Mouse (Mus musculus) midbrain, postnatal 0 days (tissue): ENCODE data around the gene Pde1c. TPM values are rescaled to one million over a fixed set of nuclear protein-coding genes. Genes with fewer than 3 reads are reported as not detected.

Experiments
- ATAC-seq: fragments of 200-750 bp; cut with Nextera tagmentation; 2 replicates; pipeline ENCODE4 v1.8.0; 2017; ENCODE audit warnings: moderate number of reproducible peaks, mild to moderate bottlenecking, moderate TSS enrichment, moderate library complexity; ENCODE audit not compliant: low FRiP score
- DNase-seq: peaks from one replicate; pipeline ENCODE4 v3.0.0-alpha.2; 2015; ENCODE audit warnings: low spot score
- H3K27ac ChIP-seq: fragments of 300-500 bp; sonication (generic); 2 replicates; pipeline ENCODE4 v1.5.1; 2014; ENCODE audit warnings: low read depth, mild to moderate bottlenecking, low read length, mixed read lengths
- H3K27me3 ChIP-seq: fragments of 300-500 bp; sonication (generic); 2 replicates; pipeline ENCODE4 v1.6.1; 2014; ENCODE audit warnings: low read length, control low read depth, mixed read lengths; ENCODE audit not compliant: insufficient read depth
- H3K36me3 ChIP-seq: fragments of 300-500 bp; sonication (generic); 2 replicates; pipeline ENCODE4 v1.6.1; 2014; ENCODE audit warnings: low read length, control low read depth, mixed read lengths; ENCODE audit not compliant: insufficient read depth
- H3K4me1 ChIP-seq: fragments of 300-500 bp; sonication (generic); 2 replicates; pipeline ENCODE4 v1.6.1; 2014; ENCODE audit warnings: mild to moderate bottlenecking, control low read depth, antibody characterized with exemption, low read length, mixed read lengths; ENCODE audit not compliant: insufficient read depth
- H3K4me2 ChIP-seq: fragments of 300-500 bp; sonication (generic); 2 replicates; pipeline ENCODE4 v1.6.1; 2014; ENCODE audit warnings: low read depth, mild to moderate bottlenecking, low read length, mixed read lengths; ENCODE audit not compliant: poor library complexity, severe bottlenecking
- H3K4me3 ChIP-seq: fragments of 300-500 bp; sonication (generic); 2 replicates; pipeline ENCODE4 v1.5.1; 2014; ENCODE audit warnings: low read depth, mild to moderate bottlenecking, low read length, moderate library complexity
- H3K9ac ChIP-seq: fragments of 300-500 bp; sonication (generic); replicated peaks from 2 replicates; pipeline ENCODE4 v1.6.1; 2014; ENCODE audit warnings: mild to moderate bottlenecking, low read length, moderate library complexity, mixed read lengths; ENCODE audit not compliant: poor library complexity, severe bottlenecking
- H3K9me3 ChIP-seq: fragments of 300-500 bp; sonication (generic); 2 replicates; pipeline ENCODE4 v1.6.1; 2016; ENCODE audit warnings: low read length, control low read depth
- CTCF ChIP-seq: IDR thresholded peaks from 2 replicates; pipeline ENCODE4 v1.5.1; 2016; ENCODE audit warnings: antibody characterized with exemption, mild to moderate bottlenecking
- WGBS: fragments of 180-500 bp; shearing (Covaris S2); extraction: QIAGEN DNeasy Blood & Tissue Kit; methylation state at CpG from one replicate; pipeline ENCODE4 v1.1.7; 2014; 5-methylcytosine and 5-hydroxymethylcytosine counted together
- polyA plus RNA-seq: library from polyadenylated mRNA; unstranded; fragments of >200 nt; fragmentation: Nextera tagmentation; extraction: Ambion mirVana; gene quantifications from 2 replicates; pipeline ENCODE4 v1.2.1, GENCODE M21; 2015
- total RNA-seq: library from RNA; depleted of rRNA; stranded (reverse); fragments of >200 nt; gene quantifications from 2 replicates; pipeline ENCODE4 v1.2.3, GENCODE M21; 2014

The Pde1c gene
- total and polyA plus RNA-seq, 2 experiments from 2014 or later, result 4.7 to 17.1 TPM

- Histone ChIP-seq H3K27me3 (no peaks in the 10 kb centered on the region), H3K27ac (no peak overlapping the region), H3K9ac (peak overlapping the region; percentile 70), H3K36me3 (no peaks in the 10 kb centered on the region), H3K4me3 (peak overlapping the region; percentile 58), H3K9me3 (no peaks in the 10 kb centered on the region), H3K4me1 (peaks cover 3% of the 10 kb centered on the region; the same call in 1 of the 2 replicates), H3K4me2 (peak overlapping the region; percentile 93)
- ATAC-seq (peak; percentile 91), DNase-seq (peak; percentile 77)
- TF ChIP-seq CTCF, result peak; percentile 65
- WGBS, result 0% methylated on average over 10 of the region's 10 CpGs
These were observed 206.8 kb downstream of the Pde1c start for GRCm38 (mm10) chr6:56362128-56362545.

- ATAC-seq (peak; percentile 59), DNase-seq (no peak)
- no peaks in the 10 kb centered on the region for H3K9me3 ChIP-seq
- peaks cover 3% of the 10 kb centered on the region; the same call in 1 of the 2 replicates for H3K4me1 ChIP-seq
- H3K9ac ChIP-seq, result peak overlapping the region; percentile 70
- no peak for TF ChIP-seq CTCF
- WGBS, result under 1% methylated on average over 19 of the region's 19 CpGs
- no peak overlapping the region for H3K27ac ChIP-seq
- H3K36me3 ChIP-seq, result no peaks in the 10 kb centered on the region
- no peaks in the 10 kb centered on the region for H3K27me3 ChIP-seq
- H3K4me2 ChIP-seq, result peak overlapping the region; percentile 93
- peak overlapping the region; percentile 58 for H3K4me3 ChIP-seq
These were observed 207.4 kb downstream of the Pde1c start for GRCm38 (mm10) chr6:56361348-56362127.

GRCm38 (mm10) chr6:56360086-56360485 is 208.8 kb downstream of the Pde1c start:
- Histone ChIP-seq H3K9me3 (no peaks in the 10 kb centered on the region), H3K9ac (peak overlapping the region; percentile 13; the same call in 1 of the 2 replicates), H3K4me1 (peaks cover 3% of the 10 kb centered on the region; the same call in 1 of the 2 replicates), H3K27me3 (no peaks in the 10 kb centered on the region), H3K4me3 (peak overlapping the region; percentile 58), H3K27ac (no peak overlapping the region), H3K36me3 (no peaks in the 10 kb centered on the region), H3K4me2 (peak overlapping the region; percentile 93)
- 70% methylated on average over 6 of the region's 6 CpGs for WGBS
- no peak for TF ChIP-seq CTCF
- DNase-seq, result peak; percentile 22
- ATAC-seq, result no peak

GRCm38 (mm10) chr6:56359126-56359525 is 209.8 kb downstream of the Pde1c start:
- DNase-seq, result no peak
- Histone ChIP-seq H3K4me1 (peaks cover 3% of the 10 kb centered on the region; the same call in 1 of the 2 replicates), H3K36me3 (no peaks in the 10 kb centered on the region), H3K9me3 (no peaks in the 10 kb centered on the region), H3K27me3 (no peaks in the 10 kb centered on the region), H3K27ac (no peak overlapping the region), H3K4me2 (peak overlapping the region; percentile 93; the same call in 1 of the 2 replicates), H3K9ac (no peak overlapping the region), H3K4me3 (no peak overlapping the region)
- TF ChIP-seq CTCF, result no peak
- 84% methylated on average over 3 of the region's 3 CpGs for WGBS
- ATAC-seq, result no peak

- no peaks in the 10 kb centered on the region for H3K27me3 ChIP-seq
- no peak for ATAC-seq
- H3K4me2 ChIP-seq, result no peak overlapping the region
- no peak overlapping the region for H3K9ac ChIP-seq
- H3K4me3 ChIP-seq, result no peak overlapping the region
- no peak for DNase-seq
- 84% methylated on average over 3 of the region's 3 CpGs for WGBS
- no peak for TF ChIP-seq CTCF
- no peaks in the 10 kb centered on the region for H3K9me3 ChIP-seq
- H3K36me3 ChIP-seq, result no peaks in the 10 kb centered on the region
- no peaks in the 10 kb centered on the region for H3K4me1 ChIP-seq
- H3K27ac ChIP-seq, result no peak overlapping the region
These were observed 221.7 kb downstream of the Pde1c start for GRCm38 (mm10) chr6:56347207-56347606.

- WGBS, result 82% methylated on average over 4 of the region's 4 CpGs
- Histone ChIP-seq H3K9ac (no peak overlapping the region), H3K9me3 (no peaks in the 10 kb centered on the region), H3K27me3 (no peaks in the 10 kb centered on the region), H3K4me3 (no peak overlapping the region), H3K27ac (no peak overlapping the region), H3K4me1 (no peaks in the 10 kb centered on the region), H3K4me2 (no peak overlapping the region), H3K36me3 (no peaks in the 10 kb centered on the region)
- ATAC-seq, result no peak
- no peak for DNase-seq
- no peak for TF ChIP-seq CTCF
These were observed 223.8 kb downstream of the Pde1c start for GRCm38 (mm10) chr6:56345082-56345481.
